Mouse (Mus musculus) olfactory bulb, adult 2 months (tissue): Measurements from ENCODE around the gene Rin3.

Experiments used
- CTCF ChIP-seq: fragments of 200-500 bp; IDR thresholded peaks from 2 replicates; pipeline ENCODE4 v1.5.1; 2012; ENCODE audit warnings: low read depth, mild to moderate bottlenecking, low read length, moderate library complexity; ENCODE audit not compliant: insufficient read depth
- POLR2A ChIP-seq: fragments of 200-500 bp; IDR thresholded peaks from 2 replicates; pipeline ENCODE4 v1.6.1; 2012; ENCODE audit warnings: mild to moderate bottlenecking, low read depth, low read length, moderate library complexity; ENCODE audit not compliant: insufficient read depth

GRCm38 (mm10) chr12:102414686-102415085, 131.8 kb downstream of the Rin3 start:
- no peak for TF ChIP-seq CTCF
- TF ChIP-seq POLR2A: no peak
